Mouse (Mus musculus): ENCODE measurements around the gene 1700088E04Rik.

Gene 1700088E04Rik

DNA sequence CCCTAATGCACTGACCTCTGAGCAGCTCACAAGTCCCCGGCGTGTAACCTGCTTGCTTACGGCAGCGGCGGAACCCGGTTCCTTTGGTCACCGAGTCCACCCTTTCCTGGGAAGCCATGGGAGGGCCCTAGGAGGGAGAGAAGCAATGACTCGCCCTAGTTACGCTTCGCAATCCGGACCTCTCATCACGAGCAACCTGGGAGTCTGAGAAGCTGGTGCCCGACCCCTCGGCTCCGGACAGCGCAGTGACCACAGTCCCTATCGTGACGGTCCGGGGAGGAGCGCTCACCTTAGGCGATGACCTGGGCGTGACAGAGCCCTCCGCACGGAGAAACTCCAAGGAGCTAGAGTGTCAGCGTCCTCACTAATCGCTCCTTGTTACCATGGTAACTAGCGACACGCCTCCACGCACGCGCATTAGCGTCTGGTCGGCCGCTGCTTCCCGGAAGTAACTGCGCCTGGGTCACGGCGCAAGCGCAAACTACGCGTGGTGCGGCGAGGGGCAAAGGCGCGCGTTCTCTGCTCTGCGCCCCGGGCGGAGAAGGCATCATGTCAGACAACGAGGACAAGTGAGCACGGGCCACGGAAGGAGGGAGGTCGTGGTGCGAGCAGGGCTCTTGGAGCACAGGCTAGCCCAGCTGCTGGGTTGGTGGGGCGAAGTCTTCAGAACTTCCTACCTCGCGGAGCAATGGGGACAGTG lies at the start of gene 1700088E04Rik, which contains the start of gene Polr2f:
1700088E04Rik (minus strand) TSS at position 388 of the 700 bp plus-strand sequence.
Polr2f (plus strand) TSS at position 144 of the 700 bp plus-strand sequence.
- DNase-seq (ENCODE audit: low spot score in 2 of 2): peak; percentile 91 to 97

DNA sequence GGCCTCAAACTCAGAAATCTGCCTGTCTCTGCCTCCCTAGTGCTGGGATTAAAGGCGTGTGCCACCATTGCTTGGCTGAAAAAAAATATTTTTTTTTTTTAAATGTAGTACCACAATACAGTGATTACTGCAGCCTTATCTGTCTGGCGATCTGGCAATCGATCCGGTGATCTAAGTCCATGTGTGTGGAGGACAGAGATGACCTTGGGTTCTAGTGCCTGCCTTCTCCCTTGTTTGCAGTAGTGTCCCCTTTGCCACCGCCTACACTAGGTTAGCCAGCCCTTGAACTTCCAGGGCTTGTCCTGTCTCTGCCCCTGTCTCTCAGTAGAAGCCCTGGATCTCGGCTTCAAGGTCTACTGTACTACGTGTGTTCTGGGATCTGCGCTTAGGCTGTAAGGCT lies 46.8 kb upstream of the 1700088E04Rik start:
- DNase-seq (ENCODE audit: low spot score in 2 of 2): no peak

DNA sequence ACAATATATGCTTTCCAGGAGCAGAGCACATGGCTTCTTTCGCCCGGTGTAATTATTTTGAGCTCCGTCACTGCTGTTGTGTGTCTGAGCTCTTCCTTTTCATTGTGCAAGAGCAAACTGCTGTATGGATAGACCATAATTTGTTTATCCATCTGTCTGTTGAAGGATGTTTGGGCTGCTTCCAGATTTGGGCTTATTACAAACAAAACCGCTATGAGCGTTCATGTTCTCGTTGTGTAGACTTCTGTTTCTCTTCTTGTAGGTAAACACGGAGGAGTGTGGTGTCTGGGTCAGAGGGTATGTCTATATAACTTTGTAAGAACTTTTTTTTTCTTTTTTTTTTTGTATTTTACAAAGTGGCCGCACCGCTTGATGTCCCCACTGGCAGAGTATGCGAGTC lies 44.2 kb upstream of the 1700088E04Rik start:
- no peak for DNase-seq (ENCODE audit: low spot score in 2 of 2)

DNA sequence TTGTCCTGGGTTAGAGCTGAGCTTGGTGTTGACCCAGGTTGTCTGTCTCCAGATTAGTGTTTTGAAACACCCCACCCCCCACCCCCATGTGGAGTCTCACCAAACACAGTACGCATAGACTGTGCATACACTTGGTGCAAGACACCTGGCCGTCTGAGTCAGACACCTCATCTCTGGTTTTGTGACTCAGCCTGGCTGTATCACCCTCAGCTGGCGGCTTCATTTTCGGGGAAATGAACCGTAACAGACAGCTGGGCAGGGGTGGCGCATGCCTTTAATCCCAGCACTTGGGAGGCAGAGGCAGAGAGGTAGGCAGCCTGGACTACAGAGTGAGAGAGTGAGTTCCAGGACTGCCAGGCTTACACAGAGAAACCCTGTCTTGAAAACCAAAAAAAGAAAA lies 35.9 kb upstream of the 1700088E04Rik start:
- DNase-seq (ENCODE audit: low spot score in 2 of 2): no peak

DNA sequence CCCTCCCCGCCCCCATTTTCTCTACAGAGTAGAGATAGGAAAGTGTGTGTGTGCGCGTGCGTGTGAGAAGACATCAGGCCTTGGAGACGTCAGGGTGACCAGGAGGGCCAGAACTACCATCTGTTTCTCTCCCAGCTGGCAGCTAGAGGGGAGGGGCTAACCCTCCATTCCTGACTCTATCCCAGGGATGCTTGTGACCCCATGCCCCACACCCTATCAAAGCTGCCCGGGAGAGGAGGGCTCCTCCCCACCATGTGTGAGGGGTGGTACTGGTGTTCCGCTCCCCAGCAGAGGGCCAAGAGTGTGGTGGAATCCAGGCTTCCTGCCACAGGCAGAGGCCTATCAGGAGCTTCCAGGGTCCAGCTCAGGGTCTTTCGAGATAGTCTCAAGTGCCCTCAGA lies 25.7 kb upstream of the 1700088E04Rik start:
- DNase-seq (ENCODE audit: low spot score in 2 of 2): no peak

DNA sequence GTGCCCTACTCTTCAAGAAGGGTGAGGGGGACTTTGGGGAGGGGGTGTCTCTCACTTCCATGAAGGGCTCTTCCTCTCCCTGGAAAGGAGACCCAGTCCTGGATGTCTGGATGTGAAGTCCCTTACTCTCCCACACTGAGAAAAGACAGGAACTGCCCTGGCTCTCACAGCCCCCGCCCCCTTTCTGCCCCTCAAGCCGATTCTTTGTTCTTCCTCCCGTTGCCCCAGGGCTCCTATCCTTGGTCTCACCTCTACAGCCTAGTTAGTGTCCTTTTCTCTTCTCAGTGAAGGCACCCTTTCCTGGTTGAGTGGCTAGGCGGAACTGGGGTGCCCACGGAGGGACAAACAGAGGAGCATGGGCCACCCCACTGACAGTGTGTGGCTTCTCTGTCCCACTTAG lies 24.1 kb upstream of the 1700088E04Rik start, which contains the start of gene Sox10:
Sox10 (minus strand) TSS at position 101 of the 400 bp plus-strand sequence.
- no peak for DNase-seq (ENCODE audit: low spot score in 2 of 2)

DNA sequence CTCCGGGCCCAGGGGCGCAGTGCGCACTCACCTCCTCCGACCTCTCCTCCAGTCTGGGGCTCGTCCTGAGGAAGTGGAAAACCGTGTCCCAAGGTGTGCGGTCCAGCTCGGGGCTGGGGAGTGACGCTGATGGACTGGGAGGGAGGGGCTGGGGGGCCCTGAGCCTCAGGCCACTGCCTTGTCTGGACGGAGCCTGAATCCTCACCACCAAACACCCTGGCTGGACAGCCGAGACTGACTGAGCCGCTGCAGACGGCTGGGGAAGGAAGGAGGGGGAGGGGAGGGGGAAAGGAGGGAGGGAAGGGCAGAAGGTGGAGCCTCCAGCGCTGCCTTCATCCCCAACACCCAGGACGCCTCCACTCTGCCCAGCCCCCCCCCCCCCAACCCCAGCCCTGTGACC lies 23.2 kb upstream of the 1700088E04Rik start:
- no peak for DNase-seq (ENCODE audit: low spot score in 2 of 2)

DNA sequence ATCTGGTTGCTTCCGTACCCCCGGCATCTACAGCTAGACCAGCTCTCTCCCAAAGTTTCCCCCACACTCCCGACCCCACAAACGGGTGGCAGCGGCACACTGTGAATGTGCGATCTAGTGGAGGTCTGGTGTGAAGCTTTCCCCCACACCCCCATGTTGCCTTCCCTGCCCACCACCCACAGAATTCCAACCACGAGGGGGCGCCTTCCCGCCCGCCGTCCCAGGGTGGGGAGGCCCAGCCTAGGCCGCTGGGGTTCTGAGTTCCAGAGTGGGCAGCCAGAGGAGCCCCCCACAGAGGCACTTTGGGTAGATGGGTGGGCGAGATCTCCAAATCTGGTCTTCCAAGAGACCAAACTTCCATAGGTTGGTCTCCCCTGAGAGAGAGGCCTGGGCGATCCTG lies 21.8 kb upstream of the 1700088E04Rik start:
- DNase-seq (ENCODE audit: low spot score in 2 of 2): no peak

DNA sequence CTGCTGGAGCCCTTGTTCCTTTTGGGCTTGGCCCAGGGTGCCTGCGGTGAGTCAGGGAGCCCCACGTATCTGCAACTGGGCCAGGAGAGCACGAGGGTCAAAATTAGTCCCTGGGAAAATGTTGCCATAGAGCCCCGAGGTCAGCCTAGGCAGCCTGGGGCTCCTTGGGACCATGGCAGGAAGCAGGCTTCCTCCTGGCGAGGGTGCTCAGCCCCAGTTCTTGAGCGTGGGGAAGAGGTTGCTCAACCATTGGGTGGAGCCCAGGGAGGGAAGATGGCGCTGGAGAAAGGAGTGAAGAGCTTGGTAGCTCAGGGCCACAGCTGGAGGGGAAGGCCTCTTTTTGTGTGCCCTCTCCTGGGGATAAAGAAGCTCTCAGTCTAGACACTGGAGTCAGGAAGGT lies 21.2 kb upstream of the 1700088E04Rik start:
- no peak for DNase-seq (ENCODE audit: low spot score in 2 of 2)

DNA sequence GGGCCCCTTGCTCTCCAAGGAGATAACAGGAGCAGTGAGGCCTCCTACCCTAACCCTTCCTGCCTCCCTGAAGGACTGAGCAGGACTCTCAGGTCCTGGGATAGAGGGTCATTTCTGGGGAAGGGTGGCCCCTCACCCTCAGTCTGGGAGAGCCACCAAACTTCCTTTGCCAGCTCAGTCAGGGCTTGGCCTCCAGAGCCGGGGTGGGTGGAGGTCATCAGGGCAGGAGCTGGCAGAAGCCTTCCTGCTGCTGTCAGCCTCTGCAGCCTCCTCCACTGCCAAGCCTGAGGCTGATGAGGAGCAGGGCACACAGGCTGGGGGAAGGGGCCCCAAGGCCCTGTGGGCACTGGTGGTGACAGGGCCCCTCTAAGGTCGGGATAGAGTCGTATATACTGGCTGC lies 14.5 kb upstream of the 1700088E04Rik start:
- DNase-seq (ENCODE audit: low spot score in 2 of 2): no peak

DNA sequence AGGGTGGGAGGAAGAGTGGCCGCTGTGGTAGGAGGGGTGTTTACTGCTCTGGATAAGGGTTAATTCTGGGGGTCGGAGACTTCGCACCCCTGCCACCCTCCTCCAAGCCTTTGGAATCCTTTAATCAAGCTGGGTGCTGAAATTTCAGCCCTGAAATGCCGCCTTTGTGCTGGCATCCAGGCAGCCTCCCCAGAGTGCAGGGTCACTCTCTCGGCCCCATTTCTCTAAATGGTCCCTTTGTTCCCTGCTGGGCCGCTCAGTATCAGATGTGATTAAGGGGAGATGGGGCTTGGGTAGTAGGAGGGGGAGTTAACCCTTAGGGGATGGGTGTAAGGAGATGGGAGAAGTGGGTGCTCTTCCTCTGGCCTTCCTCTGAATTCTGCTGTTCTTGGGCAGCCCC lies 11.7 kb upstream of the 1700088E04Rik start:
- no peak for DNase-seq (ENCODE audit: low spot score in 2 of 2)

DNA sequence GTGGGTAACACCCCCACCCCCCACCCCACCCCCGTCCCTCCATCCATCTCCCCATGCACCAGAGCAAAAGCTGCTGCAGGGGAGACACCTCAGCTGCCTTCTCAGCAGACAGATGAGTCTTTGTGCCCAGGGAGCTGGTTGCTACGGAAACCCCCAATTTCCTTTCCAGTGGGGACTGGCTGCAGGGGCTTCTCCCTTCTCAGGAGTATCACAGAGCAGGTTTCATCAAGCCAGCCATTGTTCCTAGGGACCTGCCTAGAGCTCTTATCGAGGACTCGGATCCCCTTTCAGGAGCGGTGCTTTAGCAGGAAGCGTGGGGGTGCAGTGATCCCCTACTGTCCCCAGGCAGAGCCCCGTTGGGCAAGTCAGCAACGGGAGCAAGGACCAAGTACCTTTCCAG lies 10.8 kb upstream of the 1700088E04Rik start:
- DNase-seq (ENCODE audit: low spot score in 2 of 2): no peak

DNA sequence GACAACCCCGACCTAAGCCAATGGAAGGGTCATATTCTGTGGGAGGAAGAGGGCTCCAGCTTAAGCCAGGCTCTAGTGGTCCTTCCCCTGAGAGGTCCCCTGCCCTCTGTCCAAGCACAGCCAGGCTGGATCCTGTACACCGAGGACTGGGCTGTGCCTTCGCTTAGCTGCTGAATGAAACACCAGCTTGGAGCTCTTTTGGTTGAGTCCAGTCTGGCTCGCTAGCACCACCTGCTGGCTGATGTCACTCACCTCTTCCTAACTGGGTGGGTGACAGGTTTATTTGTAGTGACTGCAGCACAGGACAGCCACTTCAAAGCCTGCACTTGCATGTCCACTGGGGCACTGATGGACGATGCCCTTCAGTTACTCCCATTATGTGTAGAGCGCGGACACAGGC lies 7.5 kb upstream of the 1700088E04Rik start:
- DNase-seq (ENCODE audit: low spot score in 2 of 2): peak; percentile 43 to 82

DNA sequence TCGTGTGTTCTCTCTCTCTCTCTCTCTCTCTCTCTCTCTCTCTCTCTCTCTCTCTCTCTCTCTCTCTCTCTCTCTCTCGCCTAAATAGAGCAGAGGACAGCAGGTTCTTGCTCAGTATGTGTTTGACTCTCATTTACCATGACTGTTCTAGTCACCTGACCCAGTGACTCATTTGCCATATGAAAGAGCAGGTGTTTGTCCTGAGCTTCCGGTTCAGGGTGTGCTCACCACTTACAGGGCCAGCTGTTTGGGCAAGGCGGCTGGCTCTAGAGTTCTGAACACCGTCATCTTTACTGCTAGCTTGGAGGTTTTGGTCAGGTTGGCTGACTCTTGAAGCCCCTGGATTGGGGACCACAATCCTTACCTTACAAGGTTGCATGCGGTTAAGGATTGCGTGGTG lies 4.5 kb upstream of the 1700088E04Rik start:
- no peak for DNase-seq (ENCODE audit: low spot score in 2 of 2)

DNA sequence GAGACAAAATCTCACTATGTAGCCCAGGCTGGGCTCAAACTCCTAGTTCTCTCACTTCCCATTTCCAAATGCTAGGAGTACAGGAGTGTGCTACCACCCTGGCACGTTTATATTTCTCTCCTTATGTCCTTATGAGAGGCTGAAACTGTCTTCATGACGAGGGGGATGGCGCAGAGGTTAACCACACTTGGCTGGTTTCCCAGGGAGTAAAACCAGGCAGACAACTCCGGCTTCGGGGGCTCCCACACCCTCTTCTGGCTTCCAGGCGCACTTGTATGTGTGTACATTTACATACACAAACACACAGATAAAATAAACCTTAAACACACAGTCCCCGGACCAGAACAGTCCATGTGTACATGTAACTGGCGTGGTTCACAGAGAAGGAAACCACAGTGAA lies 3.0 kb upstream of the 1700088E04Rik start:
- no peak for DNase-seq (ENCODE audit: low spot score in 2 of 2)

DNA sequence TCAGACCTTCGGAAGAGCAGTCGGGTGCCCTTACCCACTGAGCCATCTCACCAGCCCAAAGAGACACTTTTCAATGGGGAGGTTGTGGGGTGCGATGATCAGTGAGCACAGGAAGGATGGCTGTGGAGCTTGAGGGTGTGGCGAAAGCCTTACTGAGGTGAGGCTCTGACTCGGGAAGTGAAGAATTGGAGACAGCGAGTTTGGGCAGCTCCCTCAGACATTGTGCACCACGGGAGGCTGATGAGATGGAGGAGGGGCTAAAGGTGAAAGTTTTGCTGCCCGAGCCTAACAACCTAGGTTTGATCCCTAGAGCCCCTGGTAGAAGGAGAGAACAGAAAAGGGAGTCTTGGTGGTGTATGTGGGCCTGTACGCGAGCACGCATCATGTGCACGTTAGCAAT lies 2.3 kb upstream of the 1700088E04Rik start:
- DNase-seq (ENCODE audit: low spot score in 2 of 2): no peak

DNA sequence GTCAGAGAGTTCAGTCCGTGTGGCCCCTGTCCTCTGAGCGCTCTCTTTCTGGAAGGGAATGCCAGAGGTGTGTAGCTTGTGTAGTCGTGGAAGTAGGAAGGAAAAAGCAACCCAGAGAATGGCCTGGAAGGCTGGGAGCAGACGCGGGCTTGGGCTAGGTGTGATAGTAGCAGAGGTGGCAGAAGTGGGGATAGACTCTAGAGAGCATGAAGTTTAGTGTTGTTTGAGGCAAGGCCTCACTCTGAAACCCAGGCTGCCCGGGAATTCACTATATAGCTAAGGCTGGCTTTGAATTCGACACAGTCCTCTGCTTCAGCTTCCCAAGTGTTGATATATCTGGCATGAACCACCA lies 489 bp upstream of the 1700088E04Rik start:
- no peak for DNase-seq (ENCODE audit: low spot score in 2 of 2)

DNA sequence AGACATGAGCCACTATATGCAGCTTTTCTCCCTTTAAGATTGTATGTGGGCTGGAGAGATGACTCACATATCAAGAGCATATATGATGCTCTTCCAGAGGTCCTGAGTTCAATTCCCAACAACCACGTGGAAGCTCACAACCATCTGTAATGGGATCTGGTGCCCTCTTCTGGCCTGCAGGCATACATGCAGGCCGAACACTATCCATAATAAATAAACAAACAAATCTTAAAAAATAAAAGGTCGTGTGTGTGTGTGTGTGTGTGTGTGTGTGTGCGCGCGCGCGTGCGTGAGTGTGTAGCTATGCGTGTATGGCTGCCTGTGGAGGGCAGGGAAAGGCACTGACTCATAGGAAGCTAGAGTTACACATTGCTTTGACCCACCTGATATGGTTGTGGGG lies 1.4 kb downstream of the 1700088E04Rik start:
- DNase-seq (ENCODE audit: low spot score in 2 of 2): no peak

DNA sequence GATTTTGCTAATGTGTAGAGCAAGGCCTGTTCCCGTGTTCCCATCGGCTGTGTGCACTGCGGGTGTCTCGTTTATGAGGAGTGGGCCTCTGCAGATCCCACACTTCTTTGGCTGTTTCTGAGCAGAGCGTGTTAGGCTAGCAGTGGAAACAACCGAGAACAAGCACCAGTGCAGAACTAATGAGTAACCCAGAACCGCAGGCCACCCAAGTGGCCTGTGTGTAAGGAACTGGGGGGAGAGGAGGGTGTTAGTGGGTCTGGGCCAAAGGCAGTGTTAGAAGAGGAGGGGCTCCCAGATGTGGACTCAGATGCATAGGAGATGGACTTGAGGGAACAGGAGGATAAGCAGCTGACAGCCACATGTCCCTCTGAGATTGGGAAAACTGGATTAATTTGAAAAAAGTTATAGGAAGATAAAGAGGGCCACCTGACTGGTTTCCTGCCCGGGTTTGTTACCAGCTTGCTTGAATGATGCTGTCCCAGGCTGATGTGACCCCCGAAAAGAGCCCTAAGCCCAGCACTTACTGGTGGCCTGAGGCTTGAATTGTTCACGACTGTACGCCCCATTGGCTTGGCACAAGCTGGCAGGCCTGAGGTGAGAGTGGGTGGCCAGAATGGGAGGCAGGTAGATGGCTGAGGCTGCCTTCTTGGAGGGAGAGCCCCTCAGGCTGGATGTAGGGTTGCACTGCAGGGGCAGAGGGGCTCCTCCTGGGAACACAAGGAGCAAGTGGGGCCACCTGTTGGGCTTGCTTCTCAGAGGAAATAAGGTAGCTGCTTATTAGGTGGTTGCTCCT lies 5.1 kb downstream of the 1700088E04Rik start:
- DNase-seq (ENCODE audit: low spot score in 2 of 2): no peak

DNA sequence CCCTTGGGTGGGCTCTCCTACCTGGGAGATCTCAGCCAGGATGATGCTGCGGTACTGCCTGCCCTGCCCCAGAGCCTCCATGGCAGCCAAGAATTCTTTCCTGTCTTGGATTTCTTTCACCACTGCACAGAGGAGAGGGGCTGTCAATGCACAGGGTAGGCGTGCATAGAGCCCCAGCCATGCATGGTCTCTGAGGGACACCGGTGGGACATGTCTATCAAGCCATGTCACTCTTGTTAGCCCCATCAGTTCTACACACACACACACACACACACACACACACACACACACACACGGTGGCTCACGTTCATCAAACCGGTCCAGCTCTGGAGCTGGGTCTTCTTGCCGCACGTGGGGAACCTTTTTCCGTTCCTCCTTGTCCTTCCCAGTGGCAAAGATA lies 5.7 kb downstream of the 1700088E04Rik start:
- no peak for DNase-seq (ENCODE audit: low spot score in 2 of 2)

DNA sequence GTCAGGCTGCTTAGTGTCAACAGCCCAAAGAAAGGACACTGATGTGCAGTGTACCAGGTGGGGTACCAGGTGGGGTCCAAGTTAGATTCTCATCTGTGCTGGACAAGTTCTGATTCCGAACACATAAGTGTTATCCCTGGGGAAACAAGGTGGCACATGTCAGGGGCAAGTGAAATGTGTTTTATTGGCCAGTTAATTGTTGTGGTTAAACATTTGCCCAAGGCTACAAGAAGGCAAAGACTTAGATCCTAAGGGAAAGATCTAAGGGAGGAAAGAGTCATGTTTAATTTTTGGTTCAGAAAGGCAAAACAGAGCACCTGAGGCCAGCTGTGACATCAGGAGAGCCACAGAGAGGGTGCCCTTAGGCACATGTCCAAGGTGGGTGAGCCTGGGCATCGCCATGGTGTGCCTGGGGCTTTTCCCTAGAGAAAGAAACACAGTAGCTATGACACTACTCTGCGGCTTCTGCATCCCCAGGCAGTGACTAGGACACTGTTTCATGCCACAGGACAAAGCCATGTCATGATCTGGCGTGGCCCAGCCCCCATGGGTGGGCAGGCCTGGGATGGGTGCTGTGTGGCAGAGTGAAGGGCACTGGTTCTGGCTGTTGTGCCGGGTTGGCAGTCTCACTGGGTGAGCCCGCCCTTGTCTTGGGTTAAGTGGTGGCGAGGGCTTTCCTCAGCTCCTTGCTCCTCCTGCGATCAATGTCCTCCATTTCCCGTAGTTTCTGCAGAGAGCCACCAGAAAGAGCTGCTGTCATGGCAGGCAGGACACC lies 6.4 kb downstream of the 1700088E04Rik start:
- no peak for DNase-seq (ENCODE audit: low spot score in 2 of 2)

DNA sequence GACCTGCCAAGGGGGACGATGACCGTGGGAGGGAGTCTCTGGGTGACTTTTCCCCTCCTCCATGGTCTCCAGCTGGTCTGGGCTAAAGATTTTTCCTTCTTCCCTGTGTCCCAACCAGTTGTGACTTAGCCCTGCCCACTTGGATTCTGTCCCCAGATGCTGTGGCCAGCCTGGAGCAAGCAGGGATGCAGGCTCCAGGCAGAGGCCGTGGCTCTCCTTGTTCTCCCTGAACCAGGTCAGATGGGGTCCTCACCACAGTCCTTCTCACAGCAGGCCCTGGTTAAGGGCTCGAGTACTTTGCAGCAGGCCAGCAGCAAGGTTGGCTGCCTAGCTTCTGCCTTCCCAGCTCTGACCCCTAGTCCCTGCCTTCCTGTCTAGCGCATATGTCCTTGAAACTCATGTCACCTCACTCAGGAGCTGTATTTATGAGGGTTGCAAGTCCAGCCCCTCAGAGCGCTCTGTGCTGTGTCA lies 7.8 kb downstream of the 1700088E04Rik start:
- no peak for DNase-seq (ENCODE audit: low spot score in 2 of 2)
